In genomic region chr5:145116916-145117315, GRCm38 (mm10) we compare ENCODE assay signal across 8 mouse cellular contexts. TPM values are rescaled to one million over a fixed set of nuclear protein-coding genes. Genes with fewer than 3 reads are reported as not detected.
A peak's percentile ranks its signal among the peaks of the same experiment; 100 is the strongest.
DNase-seq lines count a peak whose midpoint lies in the region; ATAC-seq and TF ChIP-seq lines count a peak whose summit lies in the region.
"Had no signal": no experiment of that assay in that cellular context is flagged by ENCODE, and none has a peak within 500 bp of the region (broad histone marks: within the 10 kb centered on the region; RNA-seq: fewer than 3 reads in every experiment).

No protein-coding gene starts in this region.

- no peaks in the 10 kb centered on the region for H3K9me3 ChIP-seq in kidney, embryonic 16.5 days (ENCODE audit: low read length)

- H3K36me3 ChIP-seq in kidney, embryonic 16.5 days (ENCODE audit: insufficient read depth, low read length): no peaks in the 10 kb centered on the region

- peak; percentile 43; the same call in 1 of the 2 replicates for TF ChIP-seq CTCF in bone marrow macrophage, adult 2 months (IDR thresholded peaks at IDR 0.05; ENCODE audit: low read depth, low read length)

- peak; percentile 37 to 46 for DNase-seq in urinary bladder, adult 18-20 months (ENCODE audit: low spot score in 2 of 2)
- no peak for DNase-seq in urinary bladder, postnatal 10 days (ENCODE audit: low spot score)
- DNase-seq in gastrocnemius, postnatal 36 days: peak; percentile 52 to 65
- DNase-seq in lung, postnatal 25 days (ENCODE audit: low spot score): peak; percentile 77
- peak; percentile 45 to 60 for DNase-seq in spleen, postnatal 14 days (ENCODE audit: low spot score in 2 of 2)

- no peak for ATAC-seq in kidney, embryonic 16.5 days (ENCODE audit: low FRiP score, low TSS enrichment)

- intact Hi-C loops in gastrocnemius, postnatal 36 days (cut with DNase I): no loop called here

- 56% methylated on average over 10 of the region's 10 CpGs for WGBS in kidney, embryonic 16.5 days

- H3K4me2 ChIP-seq in kidney, embryonic 16.5 days (replicated peaks; ENCODE audit: low read depth, low read length): peak overlapping the region; percentile 36

- no peaks in the 10 kb centered on the region for H3K27me3 ChIP-seq in kidney, embryonic 16.5 days (ENCODE audit: insufficient read depth, low read length)

- peak overlapping the region; percentile 91 for H3K27ac ChIP-seq in bone marrow macrophage, adult 2 months (ENCODE audit: insufficient read depth, low read depth, low read length)
- peak overlapping the region; percentile 92 for H3K27ac ChIP-seq in kidney, embryonic 16.5 days (ENCODE audit: low read length)

- H3K9ac ChIP-seq in kidney, embryonic 16.5 days (replicated peaks; ENCODE audit: low read length): no peak overlapping the region; the same call in 1 of the 2 replicates

- peak overlapping the region; percentile 70 for H3K4me3 ChIP-seq in bone marrow macrophage, adult 2 months (ENCODE audit: insufficient read depth, low read length)
- no peak overlapping the region for H3K4me3 ChIP-seq in kidney, embryonic 16.5 days (ENCODE audit: low read length)

- peaks cover 23% of the 10 kb centered on the region for H3K4me1 ChIP-seq in bone marrow macrophage, adult 2 months (ENCODE audit: control insufficient read depth, insufficient read depth, low read length)
- peaks cover 39% of the 10 kb centered on the region for H3K4me1 ChIP-seq in kidney, embryonic 16.5 days (ENCODE audit: insufficient read depth, low read length)

- no peak for TF ChIP-seq POLR2A in bone marrow macrophage, adult 2 months (IDR thresholded peaks at IDR 0.05; ENCODE audit: borderline replicate concordance, low read depth, low read length)

RNA-seq across cellular contexts. Expression of gene Arpc1b, which starts 2.9 kb away (rescaled TPM):
- polyA plus RNA-seq in bone marrow macrophage, adult 2 months (2012; ENCODE audit: insufficient read depth, insufficient read length, missing spikeins): 829 and 891 TPM in 2 replicates
- 10 to 100 TPM; 28.3 to 30.4 TPM for total RNA-seq in gastrocnemius, postnatal 36 days (2021)
- 325 and 354 TPM in 2 replicates for polyA plus RNA-seq in kidney, embryonic 16.5 days (2015; fragmentation: Nextera tagmentation; extraction: Ambion mirVana)

RNA-seq across cellular contexts. Expression of gene Pdap1, which starts 23.1 kb away (rescaled TPM):
- 72.8 and 76.5 TPM in 2 replicates for polyA plus RNA-seq in bone marrow macrophage, adult 2 months (2012; ENCODE audit: insufficient read depth, insufficient read length, missing spikeins)
- 10 to 100 TPM; 48.3 to 52.2 TPM for total RNA-seq in gastrocnemius, postnatal 36 days (2021)
- 77.0 and 93.6 TPM in 2 replicates for polyA plus RNA-seq in kidney, embryonic 16.5 days (2015; fragmentation: Nextera tagmentation; extraction: Ambion mirVana)

RNA-seq across cellular contexts. Expression of gene Bud31, which starts 23.2 kb away (rescaled TPM):
- 128 and 135 TPM in 2 replicates for polyA plus RNA-seq in bone marrow macrophage, adult 2 months (2012; ENCODE audit: insufficient read depth, insufficient read length, missing spikeins)
- total RNA-seq in gastrocnemius, postnatal 36 days (2021): 10 to 100 TPM; 44.3 to 47.0 TPM
- 186 TPM in 2 replicates for polyA plus RNA-seq in kidney, embryonic 16.5 days (2015; fragmentation: Nextera tagmentation; extraction: Ambion mirVana)

RNA-seq across cellular contexts. Expression of gene Kpna7, which starts 33.1 kb away (rescaled TPM):
- polyA plus RNA-seq in bone marrow macrophage, adult 2 months (2012; ENCODE audit: insufficient read depth, insufficient read length, missing spikeins): not detected in 2 replicates
- total RNA-seq in gastrocnemius, postnatal 36 days (2021): not detected
- polyA plus RNA-seq in kidney, embryonic 16.5 days (2015; fragmentation: Nextera tagmentation; extraction: Ambion mirVana): not detected in 2 replicates
- total RNA-seq: layer of hippocampus, postnatal 14 days had no signal

RNA-seq across cellular contexts. Expression of gene Arpc1a, which starts 33.3 kb away (rescaled TPM):
- 78.6 and 92.3 TPM in 2 replicates for polyA plus RNA-seq in bone marrow macrophage, adult 2 months (2012; ENCODE audit: insufficient read depth, insufficient read length, missing spikeins)
- 10 to 100 TPM; 25.0 to 26.1 TPM for total RNA-seq in gastrocnemius, postnatal 36 days (2021)
- 142 and 150 TPM in 2 replicates for polyA plus RNA-seq in kidney, embryonic 16.5 days (2015; fragmentation: Nextera tagmentation; extraction: Ambion mirVana)
